28 mouse cellular contexts compared by ENCODE assay signal in genomic region chr12:95457480-95457879, GRCm38 (mm10).
DNase-seq lines count a peak whose midpoint lies in the region; ATAC-seq and TF ChIP-seq lines count a peak whose summit lies in the region.
"Had no signal": no experiment of that assay in that cellular context is flagged by ENCODE, and none has a peak within 500 bp of the region (broad histone marks: within the 10 kb centered on the region; RNA-seq: fewer than 3 reads in every experiment).

No protein-coding gene starts in this region.

- peak; percentile 63 for ATAC-seq in liver, postnatal 0 days
- no peak for ATAC-seq in forebrain, embryonic 15.5 days (replicated peaks)
- no peak for ATAC-seq in hindbrain, embryonic 11.5 days (ENCODE audit: low FRiP score)
- ATAC-seq: activated CD4-positive, CD25-positive, alpha-beta regulatory T cell, adult 4 months; CD4-positive, CD25-positive, alpha-beta regulatory T cell, adult 4 months; forebrain, embryonic 13.5 days; forebrain, embryonic 16.5 days; Patski had no signal

- H3K4me1 ChIP-seq in liver, postnatal 0 days (ENCODE audit: insufficient read depth) = no peaks in the 10 kb centered on the region
- no peaks in the 10 kb centered on the region for H3K4me1 ChIP-seq in heart, adult 2 months (ENCODE audit: control insufficient read depth, insufficient read depth, low read length)
- no peaks in the 10 kb centered on the region for H3K4me1 ChIP-seq in forebrain, embryonic 15.5 days
- H3K4me1 ChIP-seq in hindbrain, embryonic 11.5 days (replicated peaks; ENCODE audit: control insufficient read depth, insufficient read depth, low read length) = no peaks in the 10 kb centered on the region
- H3K4me1 ChIP-seq: embryonic facial prominence, embryonic 15.5 days; forebrain, embryonic 13.5 days had no signal

- no peak for TF ChIP-seq POLR2A in heart, adult 2 months (IDR thresholded peaks at IDR 0.05; ENCODE audit: insufficient read depth, low read depth, low read length)

- peak; percentile 12 for DNase-seq in liver, postnatal 0 days
- DNase-seq in liver (no peak), 416B (ENCODE audit: low read depth) (peak; percentile 76), adipocyte (ENCODE audit: low spot score) (peak; percentile 38)
- DNase-seq in gonadal fat pad, adult 2 months (ENCODE audit: low read depth) = peak; percentile 93
- DNase-seq in heart, adult 2 months = no peak
- DNase-seq in hindbrain, embryonic 11.5 days (ENCODE audit: low spot score) = no peak
- DNase-seq: adrenal gland, adult 2 months; adrenal gland, postnatal 10 days; adrenal gland, postnatal 25 days; B cell, adult 2 months; cerebellum, adult 11 months; cerebellum, adult 18-20 months; cerebellum, adult 8-10 months; cerebellum, adult 9-11 months; cerebellum, postnatal 36 days; embryo, embryonic 11 days had no signal

- H3K27ac ChIP-seq in liver, postnatal 0 days (ENCODE audit: low read depth) = no peak overlapping the region
- no peak overlapping the region for H3K27ac ChIP-seq in heart, adult 2 months
- no peak overlapping the region for H3K27ac ChIP-seq in forebrain, embryonic 15.5 days (replicated peaks)
- H3K27ac ChIP-seq in hindbrain, embryonic 11.5 days (ENCODE audit: low read depth, low read length) = no peak overlapping the region
- H3K27ac ChIP-seq: embryonic facial prominence, embryonic 13.5 days; embryonic facial prominence, embryonic 15.5 days; forebrain, embryonic 13.5 days had no signal

- no peak overlapping the region for H3K4me3 ChIP-seq in liver, postnatal 0 days (ENCODE audit: low read depth, low read length)
- H3K4me3 ChIP-seq in heart, adult 2 months = no peak overlapping the region
- H3K4me3 ChIP-seq in forebrain, embryonic 15.5 days = no peak overlapping the region
- no peak overlapping the region for H3K4me3 ChIP-seq in hindbrain, embryonic 11.5 days (ENCODE audit: low read depth, low read length)
- H3K4me3 ChIP-seq: embryonic facial prominence, embryonic 13.5 days; embryonic facial prominence, embryonic 15.5 days; erythroblast, embryonic 14.5 days; forebrain, embryonic 13.5 days had no signal

- H3K4me2 ChIP-seq in liver, postnatal 0 days (ENCODE audit: low read depth, low read length) = no peak overlapping the region
- no peak overlapping the region for H3K4me2 ChIP-seq in forebrain, embryonic 15.5 days (replicated peaks)
- no peak overlapping the region for H3K4me2 ChIP-seq in hindbrain, embryonic 11.5 days (replicated peaks; ENCODE audit: low read depth, low read length)
- H3K4me2 ChIP-seq: embryonic facial prominence, embryonic 13.5 days; embryonic facial prominence, embryonic 15.5 days; forebrain, embryonic 13.5 days had no signal

- intact Hi-C loops in heart, adult 2 months (cut with DNase I) = no loop called here

- WGBS in liver, postnatal 0 days (ENCODE audit: insufficient replicate concordance) = 74% methylated on average over 4 of the region's 4 CpGs
- WGBS in heart, adult 2 months = 96% methylated on average over 4 of the region's 4 CpGs
- WGBS in forebrain, embryonic 15.5 days = 97% methylated on average over 4 of the region's 4 CpGs
- WGBS in hindbrain, embryonic 11.5 days = 92% methylated on average over 4 of the region's 4 CpGs

- no peaks in the 10 kb centered on the region for H3K27me3 ChIP-seq in liver, postnatal 0 days (ENCODE audit: insufficient read depth, low read length)
- no peaks in the 10 kb centered on the region for H3K27me3 ChIP-seq in heart, adult 2 months (ENCODE audit: control insufficient read depth, insufficient read depth, low read length)
- no peaks in the 10 kb centered on the region for H3K27me3 ChIP-seq in forebrain, embryonic 15.5 days
- H3K27me3 ChIP-seq in hindbrain, embryonic 11.5 days (ENCODE audit: control insufficient read depth, insufficient read depth, low read length) = no peaks in the 10 kb centered on the region
- H3K27me3 ChIP-seq: CH12.LX; embryonic facial prominence, embryonic 13.5 days; embryonic facial prominence, embryonic 15.5 days; Patski had no signal

- no peak for TF ChIP-seq CTCF in liver, postnatal 0 days (IDR thresholded peaks at IDR 0.05; ENCODE audit: low read depth)
- TF ChIP-seq CTCF in heart, adult 2 months (IDR thresholded peaks at IDR 0.05) = no peak

- H3K36me3 ChIP-seq in liver, postnatal 0 days (replicated peaks; ENCODE audit: insufficient read depth, low read length) = no peaks in the 10 kb centered on the region
- H3K36me3 ChIP-seq in heart, adult 2 months (ENCODE audit: control insufficient read depth, insufficient read depth, low read length) = no peaks in the 10 kb centered on the region
- no peaks in the 10 kb centered on the region for H3K36me3 ChIP-seq in forebrain, embryonic 15.5 days
- H3K36me3 ChIP-seq in hindbrain, embryonic 11.5 days (ENCODE audit: control insufficient read depth, insufficient read depth, low read length) = no peaks in the 10 kb centered on the region
- H3K36me3 ChIP-seq: embryonic facial prominence, embryonic 13.5 days; embryonic facial prominence, embryonic 15.5 days; G1E had no signal

- H3K9me3 ChIP-seq in liver, postnatal 0 days (ENCODE audit: low read length) = no peaks in the 10 kb centered on the region
- no peaks in the 10 kb centered on the region for H3K9me3 ChIP-seq in forebrain, embryonic 15.5 days
- no peaks in the 10 kb centered on the region for H3K9me3 ChIP-seq in hindbrain, embryonic 11.5 days (ENCODE audit: control insufficient read depth, low read length)
- H3K9me3 ChIP-seq: embryonic facial prominence, embryonic 13.5 days; embryonic facial prominence, embryonic 15.5 days; forebrain, embryonic 13.5 days had no signal

- no peak overlapping the region for H3K9ac ChIP-seq in liver, postnatal 0 days (replicated peaks)
- H3K9ac ChIP-seq in heart, adult 2 months (ENCODE audit: low read depth, low read length) = no peak overlapping the region
- no peak overlapping the region for H3K9ac ChIP-seq in forebrain, embryonic 15.5 days (replicated peaks)
- no peak overlapping the region for H3K9ac ChIP-seq in hindbrain, embryonic 11.5 days (ENCODE audit: low read depth, low read length)
- H3K9ac ChIP-seq: embryonic facial prominence, embryonic 13.5 days; embryonic facial prominence, embryonic 15.5 days; forebrain, embryonic 13.5 days had no signal

- H3K79me2 ChIP-seq in heart, adult 2 months (replicated peaks; ENCODE audit: control insufficient read depth, insufficient read depth, low read length) = no peaks in the 10 kb centered on the region

- no peak for TF ChIP-seq EP300 in liver, postnatal 0 days (IDR thresholded peaks at IDR 0.05; ENCODE audit: low read depth)
- no peak for TF ChIP-seq EP300 in heart, adult 2 months (IDR thresholded peaks at IDR 0.05; ENCODE audit: insufficient read depth, low read depth, low read length)

Comparison
In these comparisons a context has a peak if more than half of its experiments do, and no peak if none do; other contexts are left out.
1. DNase-seq: peak in liver, postnatal 0 days (single experiment), 416B (single experiment), adipocyte (single experiment) and gonadal fat pad, adult 2 months (single experiment); none in liver (single experiment), heart, adult 2 months (0 of 2) and hindbrain, embryonic 11.5 days (single experiment).